Mouse (Mus musculus): ENCODE measurements at regions not wholly inside any gene's neighbourhood (a gene's known extent, or its start where the extent isn't known, plus 50 kb on each side); places are given as distances from the start of the nearest gene placed in this dataset.

DNA sequence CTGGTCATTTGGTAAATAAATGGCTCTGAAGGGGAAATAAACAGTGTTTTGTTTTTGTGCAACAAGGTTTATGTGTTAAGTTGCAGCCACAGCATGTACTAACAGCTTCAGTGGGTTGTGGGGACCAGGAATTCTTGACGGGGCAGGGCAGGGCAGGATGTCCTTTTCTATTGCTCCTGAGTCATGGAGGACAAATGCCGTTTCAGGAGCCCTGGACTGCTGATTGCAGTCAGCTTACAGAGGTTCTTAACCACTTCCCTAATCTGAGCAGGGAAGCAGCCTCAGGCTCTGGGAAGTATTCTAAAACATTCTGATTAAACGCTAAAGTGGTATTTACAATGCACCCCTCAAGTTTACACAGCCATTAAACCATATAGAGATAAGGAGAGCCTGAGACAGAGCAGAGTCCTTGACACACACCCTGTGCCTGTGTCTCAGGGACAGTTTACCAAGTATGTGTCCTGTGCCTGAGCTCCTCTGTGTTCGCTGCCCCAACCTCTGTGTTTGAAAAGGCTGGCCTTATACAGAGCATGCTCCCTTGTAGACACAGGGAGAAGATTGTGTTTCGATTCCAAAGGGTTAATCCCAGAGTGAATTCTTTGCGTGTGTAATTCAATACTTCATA lies 1326.0 kb upstream of the Zeb2 start:
- peak; percentile 26 for DNase-seq
- Histone ChIP-seq H3K4me1 (ENCODE audit: control insufficient read depth, insufficient read depth, low read length) (peaks cover 8% of the 10 kb centered on the region), H3K4me3 (replicated peaks; ENCODE audit: extremely low read depth, low read depth, low read length) (no peak overlapping the region)
- TF ChIP-seq CTCF (IDR thresholded peaks at IDR 0.05; ENCODE audit: insufficient read depth, low read length) (no peak), POLR2A (IDR thresholded peaks at IDR 0.05; ENCODE audit: borderline replicate concordance, extremely low read depth, low read depth, low read length) (no peak)
- 14% methylated on average over 6 of the region's 6 CpGs for WGBS

GRCm38 (mm10) chr2:46442576-46442975 lies 1325.4 kb upstream of the Zeb2 start:
- 29% methylated on average over 6 of the region's 6 CpGs for WGBS
- TF ChIP-seq POLR2A (IDR thresholded peaks at IDR 0.05; ENCODE audit: borderline replicate concordance, extremely low read depth, low read depth, low read length) = no peak
- TF ChIP-seq CTCF (IDR thresholded peaks at IDR 0.05; ENCODE audit: insufficient read depth, low read length) = no peak
- no peak for DNase-seq
- H3K4me3 ChIP-seq (replicated peaks; ENCODE audit: extremely low read depth, low read depth, low read length) = no peak overlapping the region
- H3K4me1 ChIP-seq (ENCODE audit: control insufficient read depth, insufficient read depth, low read length) = peaks cover 8% of the 10 kb centered on the region

DNA sequence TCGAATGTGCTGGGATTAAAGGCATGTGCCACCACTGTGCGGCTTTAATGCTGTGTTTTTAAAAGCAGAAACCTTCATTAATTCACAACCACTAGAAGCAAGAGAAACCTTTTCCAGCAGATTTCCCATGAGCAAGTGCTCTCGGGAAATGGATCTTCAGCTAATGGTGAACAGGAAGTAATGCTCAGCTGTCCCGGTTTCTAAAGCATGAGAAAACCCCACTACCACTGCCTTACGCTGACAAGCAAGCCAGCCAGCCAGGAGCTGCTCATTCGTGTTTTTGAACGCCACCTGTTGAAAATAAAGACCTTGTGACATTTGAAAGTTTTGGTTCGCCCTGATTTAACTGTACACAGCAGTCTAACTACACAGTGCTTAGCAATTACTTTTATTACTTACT lies 1324.7 kb upstream of the Zeb2 start:
- Histone ChIP-seq H3K4me1 (ENCODE audit: control insufficient read depth, insufficient read depth, low read length) (peaks cover 8% of the 10 kb centered on the region), H3K4me3 (replicated peaks; ENCODE audit: extremely low read depth, low read depth, low read length) (no peak overlapping the region)
- DNase-seq = no peak
- WGBS = 72% methylated on average over 8 of the region's 8 CpGs
- TF ChIP-seq POLR2A (IDR thresholded peaks at IDR 0.05; ENCODE audit: borderline replicate concordance, extremely low read depth, low read depth, low read length) (no peak), CTCF (IDR thresholded peaks at IDR 0.05; ENCODE audit: insufficient read depth, low read length) (no peak)

- no peak overlapping the region for H3K4me3 ChIP-seq (replicated peaks; ENCODE audit: extremely low read depth, low read depth, low read length)
- no peak for DNase-seq
- no peak for TF ChIP-seq CTCF (IDR thresholded peaks at IDR 0.05; ENCODE audit: insufficient read depth, low read length)
- WGBS = 74% methylated on average over 5 of the region's 5 CpGs
- peaks cover 8% of the 10 kb centered on the region for H3K4me1 ChIP-seq (ENCODE audit: control insufficient read depth, insufficient read depth, low read length)
These were observed 1324.2 kb upstream of the Zeb2 start for GRCm38 (mm10) chr2:46441348-46441747.

DNA sequence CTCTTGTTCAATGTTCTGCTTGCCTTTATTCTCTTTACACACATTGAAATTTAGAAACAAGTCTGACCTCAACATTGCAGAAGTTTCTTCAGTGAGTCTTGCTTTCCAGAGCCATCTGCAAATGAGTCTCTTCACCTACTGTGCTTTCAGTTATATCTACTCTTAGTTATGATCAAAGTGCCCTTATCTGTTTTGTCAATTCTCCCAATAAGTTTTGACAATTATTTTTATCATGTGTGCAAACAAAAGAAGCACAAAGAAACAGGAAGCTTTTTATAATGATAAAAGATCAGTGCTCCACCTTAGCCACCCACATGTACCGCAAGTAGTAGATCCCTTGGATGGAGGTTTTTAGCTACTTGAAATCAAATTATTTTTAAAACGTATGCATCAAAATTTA lies 1322.8 kb upstream of the Zeb2 start:
- no peak overlapping the region for H3K4me3 ChIP-seq (replicated peaks; ENCODE audit: extremely low read depth, low read depth, low read length)
- DNase-seq = no peak
- peaks cover 8% of the 10 kb centered on the region for H3K4me1 ChIP-seq (ENCODE audit: control insufficient read depth, insufficient read depth, low read length)
- no peak for TF ChIP-seq POLR2A (IDR thresholded peaks at IDR 0.05; ENCODE audit: borderline replicate concordance, extremely low read depth, low read depth, low read length)
- TF ChIP-seq CTCF (IDR thresholded peaks at IDR 0.05; ENCODE audit: insufficient read depth, low read length) = no peak
- 82% methylated on average over 2 of the region's 2 CpGs for WGBS

- no peak for DNase-seq
- H3K4me1 ChIP-seq (ENCODE audit: control insufficient read depth, insufficient read depth, low read length) = no peaks in the 10 kb centered on the region
- H3K4me3 ChIP-seq (replicated peaks; ENCODE audit: extremely low read depth, low read depth, low read length) = no peak overlapping the region
- no peak for TF ChIP-seq POLR2A (IDR thresholded peaks at IDR 0.05; ENCODE audit: borderline replicate concordance, extremely low read depth, low read depth, low read length)
- no peak for TF ChIP-seq CTCF (IDR thresholded peaks at IDR 0.05; ENCODE audit: insufficient read depth, low read length)
- WGBS = 95% methylated on average over 1 of the region's 1 CpGs
These were observed 1301.1 kb upstream of the Zeb2 start for GRCm38 (mm10) chr2:46418281-46418680.

DNA sequence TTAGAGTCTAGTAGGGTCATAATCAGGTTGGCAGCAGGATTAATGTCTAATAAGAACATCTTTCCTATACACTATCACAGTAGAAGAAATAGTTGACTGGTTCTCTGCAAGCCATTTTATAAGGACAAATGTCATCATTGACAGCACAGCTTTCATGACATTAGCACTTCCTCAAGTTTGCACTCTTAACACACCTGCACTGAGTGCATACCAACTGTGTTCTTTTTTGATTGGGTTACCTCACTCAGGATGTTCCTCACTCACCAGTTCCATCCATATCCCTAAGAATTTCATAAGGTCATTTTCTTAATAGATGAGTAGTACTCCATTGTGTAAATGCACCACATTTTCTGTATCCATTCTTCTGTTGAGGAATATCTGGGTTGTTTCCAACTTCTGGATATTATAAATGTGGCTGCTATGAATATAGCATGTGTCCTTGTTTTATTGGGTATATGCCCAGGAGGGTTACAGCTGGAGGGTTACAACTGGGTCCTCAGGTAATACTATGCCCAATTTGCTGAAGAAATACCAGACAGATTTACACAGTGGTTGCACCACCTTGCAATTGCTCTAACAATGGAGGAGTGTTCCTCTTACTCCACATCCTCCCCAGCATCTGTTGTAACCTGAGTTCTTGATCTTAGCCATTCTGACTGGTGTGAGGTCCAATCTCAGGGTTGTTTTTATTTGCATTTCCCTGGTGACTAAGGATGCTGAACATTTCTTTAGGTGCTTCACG lies 1285.3 kb upstream of the Zeb2 start:
- DNase-seq = no peak
- H3K4me1 ChIP-seq (ENCODE audit: control insufficient read depth, insufficient read depth, low read length) = no peaks in the 10 kb centered on the region
- H3K4me3 ChIP-seq (replicated peaks; ENCODE audit: extremely low read depth, low read depth, low read length) = no peak overlapping the region
- WGBS = 71% methylated on average over 1 of the region's 1 CpGs
- TF ChIP-seq CTCF (IDR thresholded peaks at IDR 0.05; ENCODE audit: insufficient read depth, low read length) (no peak), POLR2A (IDR thresholded peaks at IDR 0.05; ENCODE audit: borderline replicate concordance, extremely low read depth, low read depth, low read length) (no peak)

- H3K4me1 ChIP-seq (ENCODE audit: control insufficient read depth, insufficient read depth, low read length) = no peaks in the 10 kb centered on the region
- DNase-seq = no peak
- WGBS = 62% methylated on average over 2 of the region's 2 CpGs
- no peak for TF ChIP-seq POLR2A (IDR thresholded peaks at IDR 0.05; ENCODE audit: borderline replicate concordance, extremely low read depth, low read depth, low read length)
- TF ChIP-seq CTCF (IDR thresholded peaks at IDR 0.05; ENCODE audit: insufficient read depth, low read length) = no peak
- H3K4me3 ChIP-seq (replicated peaks; ENCODE audit: extremely low read depth, low read depth, low read length) = no peak overlapping the region
These were observed 1277.0 kb upstream of the Zeb2 start for GRCm38 (mm10) chr2:46394161-46394560.

DNA sequence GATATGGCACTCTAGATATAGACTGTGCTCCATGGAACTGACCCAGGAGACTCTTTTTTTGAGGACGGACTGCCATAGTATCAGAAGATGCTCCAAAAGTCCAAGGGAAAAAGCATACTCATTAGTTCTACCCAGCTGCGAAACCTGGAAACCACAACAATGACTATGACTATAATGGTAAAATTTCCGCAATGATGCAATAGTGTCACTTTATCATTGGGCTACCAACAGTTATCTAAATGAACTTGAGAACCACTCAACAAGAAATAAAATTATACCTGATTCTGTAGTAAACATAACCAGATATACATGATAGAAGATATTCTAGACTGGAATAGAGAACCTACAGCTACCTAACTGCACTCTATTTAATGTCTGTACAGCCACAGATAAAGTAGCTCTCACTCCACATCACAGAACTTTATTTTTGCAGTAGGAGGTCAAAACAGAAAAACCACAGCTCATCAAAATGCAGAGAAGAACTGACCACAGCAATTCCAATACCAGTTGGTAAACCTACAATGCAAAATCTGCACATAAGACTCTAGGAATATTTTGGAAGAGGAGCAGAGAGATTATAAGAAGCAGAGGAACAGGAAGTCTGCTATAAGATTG lies 1255.8 kb upstream of the Zeb2 start:
- WGBS = 91% methylated on average over 3 of the region's 3 CpGs
- Histone ChIP-seq H3K4me3 (replicated peaks; ENCODE audit: extremely low read depth, low read depth, low read length) (no peak overlapping the region), H3K4me1 (ENCODE audit: control insufficient read depth, insufficient read depth, low read length) (no peaks in the 10 kb centered on the region)
- TF ChIP-seq POLR2A (IDR thresholded peaks at IDR 0.05; ENCODE audit: borderline replicate concordance, extremely low read depth, low read depth, low read length) = no peak
- no peak for TF ChIP-seq CTCF (IDR thresholded peaks at IDR 0.05; ENCODE audit: insufficient read depth, low read length)
- DNase-seq = no peak

- Histone ChIP-seq H3K4me1 (ENCODE audit: control insufficient read depth, insufficient read depth, low read length) (no peaks in the 10 kb centered on the region), H3K4me3 (replicated peaks; ENCODE audit: extremely low read depth, low read depth, low read length) (no peak overlapping the region)
- no peak for TF ChIP-seq CTCF (IDR thresholded peaks at IDR 0.05; ENCODE audit: insufficient read depth, low read length)
- no peak for TF ChIP-seq POLR2A (IDR thresholded peaks at IDR 0.05; ENCODE audit: borderline replicate concordance, extremely low read depth, low read depth, low read length)
- 38% methylated on average over 1 of the region's 1 CpGs for WGBS
- DNase-seq = no peak
These were observed 1254.6 kb upstream of the Zeb2 start for GRCm38 (mm10) chr2:46371755-46372154.

All from lung, adult 2 months (tissue).